Mouse (Mus musculus): ENCODE measurements around the gene Ergic2. TPM values are rescaled to one million over a fixed set of nuclear protein-coding genes. Genes with fewer than 3 reads are reported as not detected.

The Ergic2 gene
- total and polyA plus RNA-seq, 2 experiments = 31.8 to 80.0 TPM

GRCm38 (mm10) chr6:148133536-148133935, 78.6 kb downstream of the Ergic2 start:
- H3K27ac ChIP-seq (replicated peaks; ENCODE audit: insufficient read depth, low read depth, low read length) = no peak overlapping the region
- peaks cover 4% of the 10 kb centered on the region; the same call in 1 of the 2 replicates for H3K4me1 ChIP-seq (ENCODE audit: control insufficient read depth, insufficient read depth, low read length)
- no peaks in the 10 kb centered on the region for H3K36me3 ChIP-seq (ENCODE audit: control insufficient read depth, insufficient read depth, low read length)
- no peak overlapping the region for H3K4me3 ChIP-seq (ENCODE audit: insufficient read depth, low read depth, low read length)
- no peak for DNase-seq (ENCODE audit: extremely low read depth, low read depth, low spot score)
- no peak for TF ChIP-seq CTCF (IDR thresholded peaks at IDR 0.05; ENCODE audit: low read depth, low read length)
- no peak for TF ChIP-seq POLR2A (IDR thresholded peaks at IDR 0.05; ENCODE audit: extremely low read depth, insufficient read depth, low read length)
- H3K79me2 ChIP-seq (ENCODE audit: control insufficient read depth, insufficient read depth, low read length) = no peaks in the 10 kb centered on the region
- H3K9ac ChIP-seq (ENCODE audit: low read depth, low read length) = no peak overlapping the region
- no peaks in the 10 kb centered on the region for H3K27me3 ChIP-seq (ENCODE audit: control insufficient read depth, insufficient read depth, low read length)

GRCm38 (mm10) chr6:148132314-148132713, 79.9 kb downstream of the Ergic2 start:
- H3K27ac ChIP-seq (replicated peaks; ENCODE audit: insufficient read depth, low read depth, low read length) = no peak overlapping the region
- peaks cover 4% of the 10 kb centered on the region; the same call in 1 of the 2 replicates for H3K4me1 ChIP-seq (ENCODE audit: control insufficient read depth, insufficient read depth, low read length)
- no peak overlapping the region for H3K9ac ChIP-seq (ENCODE audit: low read depth, low read length)
- no peak for TF ChIP-seq POLR2A (IDR thresholded peaks at IDR 0.05; ENCODE audit: extremely low read depth, insufficient read depth, low read length)
- no peak for TF ChIP-seq CTCF (IDR thresholded peaks at IDR 0.05; ENCODE audit: low read depth, low read length)
- H3K36me3 ChIP-seq (ENCODE audit: control insufficient read depth, insufficient read depth, low read length) = no peaks in the 10 kb centered on the region
- H3K27me3 ChIP-seq (ENCODE audit: control insufficient read depth, insufficient read depth, low read length) = no peaks in the 10 kb centered on the region
- 77% methylated on average over 10 of the region's 10 CpGs for WGBS
- no peak overlapping the region for H3K4me3 ChIP-seq (ENCODE audit: insufficient read depth, low read depth, low read length)
- H3K79me2 ChIP-seq (ENCODE audit: control insufficient read depth, insufficient read depth, low read length) = no peaks in the 10 kb centered on the region
- DNase-seq (ENCODE audit: extremely low read depth, low read depth, low spot score) = no peak

Other genes with a start within 250 kb of the Ergic2 start
- not detected in 2 replicates for gene Far2, start 165.1 kb downstream of the Ergic2 start, total RNA-seq (2014; rRNA removed)
- 0.02 TPM in 2 replicates for gene Far2, start 165.1 kb downstream of the Ergic2 start, polyA plus RNA-seq (2012; rRNA removed)
- gene Tmtc1, start 232.0 kb upstream of the Ergic2 start, total RNA-seq (2014; rRNA removed) = 0.46 and 0.47 TPM in 2 replicates
- gene Tmtc1, start 232.0 kb upstream of the Ergic2 start, polyA plus RNA-seq (2012; rRNA removed) = 0.16 and 0.19 TPM in 2 replicates

Measured in liver, adult 2 months (tissue).